ENCODE assay signal across 12 mouse cellular contexts in genomic region chr5:65074693-65075092, GRCm38 (mm10). TPM values are rescaled to one million over a fixed set of nuclear protein-coding genes. Genes with fewer than 3 reads are reported as not detected.
DNase-seq lines count a peak whose midpoint lies in the region; ATAC-seq and TF ChIP-seq lines count a peak whose summit lies in the region.
"Had no signal": no experiment of that assay in that cellular context is flagged by ENCODE, and none has a peak within 500 bp of the region (broad histone marks: within the 10 kb centered on the region; RNA-seq: fewer than 3 reads in every experiment).

No protein-coding gene starts in this region.

- no peaks in the 10 kb centered on the region for H3K27me3 ChIP-seq in lung, embryonic 14.5 days (ENCODE audit: insufficient read depth, low read length)
- H3K27me3 ChIP-seq: CH12.LX had no signal

- peak; percentile 18 for DNase-seq in heart, adult 8-10 months (ENCODE audit: low spot score)
- no peak for DNase-seq in heart, adult 9 months (ENCODE audit: low spot score in 2 of 2)
- DNase-seq in lung, embryonic 14.5 days, result peak; percentile 21
- DNase-seq in lung, adult 18-20 months, result no peak
- peak; percentile 44 for DNase-seq in cerebellum, adult 9-11 months
- DNase-seq in retina, adult 2 months (ENCODE audit: low read depth, low spot score), result peak; percentile 71
- DNase-seq in frontal cortex, postnatal 14 days (ENCODE audit: low spot score in 2 of 2), result no peak
- DNase-seq: right cerebral cortex, postnatal 4 days had no signal

- no peak overlapping the region for H3K4me3 ChIP-seq in lung, embryonic 14.5 days (ENCODE audit: low read depth, low read length)

- H3K36me3 ChIP-seq in lung, embryonic 14.5 days (ENCODE audit: insufficient read depth), result no peaks in the 10 kb centered on the region

- no peaks in the 10 kb centered on the region for H3K4me1 ChIP-seq in lung, embryonic 14.5 days (ENCODE audit: insufficient read depth)

- WGBS in lung, embryonic 14.5 days, result 55% methylated on average over 7 of the region's 7 CpGs

- ATAC-seq in lung, embryonic 14.5 days (ENCODE audit: insufficient read depth), result no peak
- no peak for ATAC-seq in megakaryocyte progenitor cell, adult 5-6 weeks (replicated peaks; ENCODE audit: poor library complexity)

- no peak overlapping the region for H3K27ac ChIP-seq in lung, embryonic 14.5 days (ENCODE audit: low read depth)
- H3K27ac ChIP-seq: macrophage had no signal

- TF ChIP-seq CTCF in lung, embryonic 14.5 days (IDR thresholded peaks at IDR 0.05; ENCODE audit: low read depth), result peak; percentile 25; the same call in 1 of the 2 replicates

- H3K9ac ChIP-seq in lung, embryonic 14.5 days, result no peak overlapping the region

- no peaks in the 10 kb centered on the region for H3K9me3 ChIP-seq in lung, embryonic 14.5 days (ENCODE audit: low read depth, low read length)

- H3K4me2 ChIP-seq in lung, embryonic 14.5 days, result no peak overlapping the region

RNA-seq across cellular contexts. Expression of gene Tmem156, which starts 17.2 kb away (rescaled TPM):
- total RNA-seq in heart, adult 8-10 months (2022), result under 1 TPM in 1 of 4 experiments, not detected in 3; 0.17 TPM
- 0.47 and 0.53 TPM in 2 replicates for polyA plus RNA-seq in lung, embryonic 14.5 days (2014; fragmentation: Nextera tagmentation; extraction: Ambion mirVana)
- total RNA-seq in megakaryocyte progenitor cell, adult 5-6 weeks (2015), result 29.2 and 30.6 TPM in 2 replicates
- 38.0 and 41.3 TPM in 2 replicates for total RNA-seq in megakaryocyte progenitor cell, adult 5-6 weeks (2017)
- total RNA-seq: gastrocnemius, postnatal 36 days had no signal

RNA-seq across cellular contexts. Expression of gene Klhl5, which starts 32.6 kb away (rescaled TPM):
- 10 to 100 TPM; 13.0 to 16.0 (median 13.4) TPM for total RNA-seq in heart, adult 8-10 months (2022)
- polyA plus RNA-seq in lung, embryonic 14.5 days (2014; fragmentation: Nextera tagmentation; extraction: Ambion mirVana), result 30.7 and 31.8 TPM in 2 replicates
- 84.6 and 87.6 TPM in 2 replicates for total RNA-seq in megakaryocyte progenitor cell, adult 5-6 weeks (2015)
- total RNA-seq in megakaryocyte progenitor cell, adult 5-6 weeks (2017), result 49.1 and 58.1 TPM in 2 replicates

Comparison
In these comparisons a context has a peak if more than half of its experiments do, and no peak if none do; other contexts are left out.
1. DNase-seq: peak in heart, adult 8-10 months (single experiment), lung, embryonic 14.5 days (single experiment), cerebellum, adult 9-11 months (single experiment) and retina, adult 2 months (single experiment); none in heart, adult 9 months (0 of 2), lung, adult 18-20 months (0 of 2) and frontal cortex, postnatal 14 days (0 of 2).
2. RNA of gene Tmem156, which starts 17.2 kb away (total RNA-seq): 29.2 to 41.3 TPM in megakaryocyte progenitor cell, adult 5-6 weeks; 0.17 TPM in heart, adult 8-10 months; every median in the first group is over 10 times any median in the second.